ENCODE assay signal across 8 mouse cellular contexts in the genomic region with DNA sequence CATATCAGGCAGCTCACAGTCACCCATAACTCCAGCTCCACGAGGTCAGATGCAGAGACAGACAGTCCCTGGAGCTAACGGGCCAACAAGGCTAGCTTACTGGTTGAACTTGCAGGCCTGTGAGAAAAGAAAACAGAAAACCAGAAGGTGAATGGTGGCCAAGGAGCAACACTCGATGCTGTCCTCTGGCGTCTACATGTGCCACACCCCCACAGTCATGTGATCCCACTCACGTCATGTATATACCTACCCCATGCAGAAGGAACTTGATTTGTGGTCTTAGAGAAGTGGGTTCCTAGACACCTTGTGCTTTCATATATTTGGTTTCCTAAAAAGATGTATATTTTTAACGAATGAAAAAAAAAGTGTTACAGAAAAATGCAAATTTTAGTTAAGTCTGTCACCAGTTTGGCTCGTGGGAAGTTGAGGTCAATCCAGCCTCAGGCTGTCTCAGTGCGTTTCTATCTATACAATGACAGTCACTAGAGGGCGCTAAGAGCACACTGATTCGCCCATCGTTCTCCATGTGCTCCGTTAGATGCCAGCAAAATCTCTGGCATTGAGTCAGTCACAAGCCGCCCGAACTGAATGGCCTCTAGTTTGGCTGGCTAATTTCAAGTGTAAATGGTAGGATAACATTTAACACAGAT. TPM values are rescaled to one million over a fixed set of nuclear protein-coding genes. Genes with fewer than 3 reads are reported as not detected.
DNase-seq lines count a peak whose midpoint lies in the region; ATAC-seq lines count a peak whose summit lies in the region.

No protein-coding gene starts in this region.

- intact Hi-C loops in gastrocnemius, postnatal 14 days (cut with DNase I; ENCODE audit: low total_unique reads) = loop anchor here (10.0 kb wide), 1 partner anchor 309 kb away; no protein-coding TSS in a partner anchor
- intact Hi-C loops in left cerebral cortex, postnatal 14 days (cut with DNase I) = loop anchor here (1.0 to 10.0 kb wide), 4 partner anchors 159 to 1172 kb away; no protein-coding TSS in a partner anchor

- DNase-seq in urinary bladder, postnatal 14 days (ENCODE audit: low spot score) = peak; percentile 78
- DNase-seq in urinary bladder, postnatal 10 days (ENCODE audit: low spot score) = no peak
- DNase-seq in embryo, embryonic 10 days (ENCODE audit: low spot score) = peak; percentile 97
- peak; percentile 71 for DNase-seq in gastrocnemius, postnatal 14 days
- DNase-seq in left cerebral cortex, postnatal 14 days (ENCODE audit: low spot score in 2 of 2) = peak; percentile 91
- DNase-seq in right cerebral cortex, postnatal 25 days = peak; percentile 67

- ATAC-seq in inflammation-experienced regulatory T-cells, adult 6 months = peak; percentile 77
- ATAC-seq in megakaryocyte-erythroid progenitor cell, adult 5-6 weeks (replicated peaks; ENCODE audit: low FRiP score, low TSS enrichment, poor library complexity, severe bottlenecking) = peak; percentile 96

RNA-seq across cellular contexts. Expression of gene Cldn11, which starts 4.0 kb away (rescaled TPM):
- total RNA-seq in gastrocnemius, postnatal 14 days (2021) = under 1 TPM; 0.58 to 0.78 TPM
- polyA plus RNA-seq in inflammation-experienced regulatory T-cells, adult 6 months (2017; shearing (Covaris generic)) = not detected
- total RNA-seq in left cerebral cortex, postnatal 14 days (2021) = 100 to 1,000 TPM in 1 of 2 experiments, 10 to 100 TPM in 1; 80.3 to 138 TPM
- not detected in 2 replicates for total RNA-seq in megakaryocyte-erythroid progenitor cell, adult 5-6 weeks (2014; fragmentation: Nextera tagmentation)
- total RNA-seq in megakaryocyte-erythroid progenitor cell, adult 5-6 weeks (2017) = not detected in 2 replicates

RNA-seq across cellular contexts. Expression of gene Skil, which starts 50.9 kb away (rescaled TPM):
- total RNA-seq in gastrocnemius, postnatal 14 days (2021) = 10 to 100 TPM; 12.7 TPM
- polyA plus RNA-seq in inflammation-experienced regulatory T-cells, adult 6 months (2017; shearing (Covaris generic)) = 10 to 100 TPM; 29.8 to 63.7 (median 62.7) TPM
- 10 to 100 TPM; 63.1 to 64.6 TPM for total RNA-seq in left cerebral cortex, postnatal 14 days (2021)
- total RNA-seq in megakaryocyte-erythroid progenitor cell, adult 5-6 weeks (2014; fragmentation: Nextera tagmentation) = 5.3 and 6.1 TPM in 2 replicates
- total RNA-seq in megakaryocyte-erythroid progenitor cell, adult 5-6 weeks (2017) = 24.1 and 26.9 TPM in 2 replicates

Comparison
In these comparisons a context has a peak if more than half of its experiments do, and no peak if none do; other contexts are left out.
1. RNA of gene Cldn11, which starts 4.0 kb away (total RNA-seq): 80.3 to 138 TPM in left cerebral cortex, postnatal 14 days; 0.58 to 0.78 TPM in gastrocnemius, postnatal 14 days and not detected in megakaryocyte-erythroid progenitor cell, adult 5-6 weeks; every median in the first group is over 10 times any median in the second.